1 mouse cellular context compared by ENCODE assay signal in the genomic region with DNA sequence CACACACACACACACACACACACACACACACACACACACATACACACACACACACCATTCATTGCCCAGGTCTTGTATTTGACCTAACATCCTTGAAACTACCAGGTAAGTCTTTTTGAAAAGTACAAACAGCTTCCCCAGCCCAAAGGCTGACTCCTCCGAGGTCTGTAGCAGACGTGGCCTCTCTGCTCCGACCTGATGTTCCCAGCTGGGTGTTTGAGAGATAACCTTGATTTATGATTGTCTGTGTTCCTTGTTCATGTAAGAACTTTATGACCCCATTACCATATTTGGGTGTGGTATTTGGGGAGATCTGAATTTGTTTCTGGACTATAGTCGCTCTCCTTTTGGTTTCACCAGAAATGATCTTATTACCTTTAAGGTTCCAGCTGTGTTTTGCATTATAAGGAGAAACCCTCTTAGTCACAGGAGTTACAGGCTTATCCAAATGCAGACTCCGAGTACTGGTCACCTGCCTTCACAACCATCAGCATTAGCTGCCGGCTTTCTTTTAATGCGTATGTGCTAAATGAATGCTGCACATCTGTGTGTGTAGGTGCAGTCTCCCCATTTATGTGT.
TF ChIP-seq lines count a peak whose summit lies in the region.

No protein-coding gene starts in this region.

TF ChIP-seq in myocyte, 11 proteins besides CTCF, POLR2A, EP300 and RAD21:
- TF ChIP-seq POLR2AphosphoS2 (IDR thresholded peaks at IDR 0.05; ENCODE audit: insufficient read length, low read depth) (no peak), REST (IDR thresholded peaks at IDR 0.05; ENCODE audit: insufficient read depth, insufficient read length) (no peak), USF1 (IDR thresholded peaks at IDR 0.05; ENCODE audit: low read depth) (no peak), TCF3 (IDR thresholded peaks at IDR 0.05; ENCODE audit: insufficient read length, low read depth) (no peak), E2F4 (IDR thresholded peaks at IDR 0.05; ENCODE audit: insufficient read depth) (no peak), MYOG (IDR thresholded peaks at IDR 0.05; ENCODE audit: control insufficient read depth in 1 of 3, insufficient read depth in 1 of 3, insufficient read length in 2 of 3, low read depth in 2 of 3) (no peak), MAX (IDR thresholded peaks at IDR 0.05; ENCODE audit: low read depth) (no peak), CEBPB (IDR thresholded peaks at IDR 0.05; ENCODE audit: insufficient read depth, poor library complexity, severe bottlenecking) (no peak)
